Mouse (Mus musculus): Measurements from ENCODE around the gene Fgfr2. TPM values are rescaled to one million over a fixed set of nuclear protein-coding genes. Genes with fewer than 3 reads are reported as not detected.

Gene Fgfr2
- polyA plus RNA-seq, 1 experiment from 2014 or later = 106 TPM

DNA sequence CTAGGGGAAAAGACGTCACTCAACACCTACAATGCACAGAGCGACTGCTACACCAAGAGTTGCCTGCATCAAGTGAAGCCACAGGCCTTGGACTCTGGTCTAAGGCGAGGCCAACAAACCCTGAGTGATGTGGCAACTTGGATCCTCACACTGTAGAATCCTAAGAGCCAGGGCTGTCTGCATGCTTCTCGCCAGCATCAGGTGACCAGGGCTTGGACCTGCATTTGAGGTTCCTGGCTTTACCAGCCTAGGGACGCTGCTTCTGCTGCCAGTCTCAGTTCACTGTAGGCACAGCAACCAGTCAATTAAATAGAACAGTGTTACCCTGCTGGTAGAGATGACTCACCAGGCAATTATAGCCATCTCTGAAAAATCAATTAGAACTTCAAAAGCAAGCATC, 1011.4 kb downstream of the Fgfr2 start:
- no peaks in the 10 kb centered on the region for H3K36me3 ChIP-seq (ENCODE audit: control insufficient read depth, insufficient read depth, low read length)
- no peak overlapping the region for H3K4me2 ChIP-seq (ENCODE audit: low read depth, low read length)
- WGBS = 75% methylated on average over 5 of the region's 5 CpGs
- no peaks in the 10 kb centered on the region for H3K4me1 ChIP-seq (ENCODE audit: control insufficient read depth, insufficient read depth, low read length)
- H3K9ac ChIP-seq (ENCODE audit: low read depth, low read length) = no peak overlapping the region
- H3K27me3 ChIP-seq (replicated peaks; ENCODE audit: control insufficient read depth, insufficient read depth, low read length) = no peaks in the 10 kb centered on the region
- DNase-seq (ENCODE audit: low spot score) = no peak
- H3K27ac ChIP-seq (replicated peaks; ENCODE audit: low read depth, low read length) = no peak overlapping the region
- no peaks in the 10 kb centered on the region for H3K9me3 ChIP-seq (ENCODE audit: control insufficient read depth, low read length)
- ATAC-seq (ENCODE audit: low read depth) = no peak
- no peak overlapping the region for H3K4me3 ChIP-seq (ENCODE audit: low read depth, low read length)

DNA sequence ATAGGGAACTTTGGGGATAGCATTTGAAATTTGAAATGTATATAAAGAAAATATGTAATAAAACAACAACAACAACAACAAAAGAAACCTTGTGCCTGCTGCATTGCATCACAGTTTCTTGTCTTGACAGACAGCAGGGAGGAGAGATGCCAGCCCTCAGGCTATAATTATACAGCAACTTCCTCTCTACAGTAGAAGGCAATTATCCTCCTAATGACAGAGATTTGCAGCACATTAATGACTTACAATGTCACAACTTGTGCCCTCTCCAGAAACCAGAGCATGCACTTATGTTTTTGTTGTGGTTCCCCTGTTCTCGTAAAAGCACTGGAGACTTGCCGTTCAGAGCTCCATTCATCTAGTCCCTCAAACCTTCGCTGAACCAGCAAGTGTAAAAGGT, 1012.8 kb downstream of the Fgfr2 start:
- WGBS = 49% methylated on average over 3 of the region's 3 CpGs
- Histone ChIP-seq H3K36me3 (ENCODE audit: control insufficient read depth, insufficient read depth, low read length) (no peaks in the 10 kb centered on the region), H3K4me2 (ENCODE audit: low read depth, low read length) (no peak overlapping the region), H3K9me3 (ENCODE audit: control insufficient read depth, low read length) (no peaks in the 10 kb centered on the region), H3K27ac (replicated peaks; ENCODE audit: low read depth, low read length) (no peak overlapping the region), H3K4me1 (ENCODE audit: control insufficient read depth, insufficient read depth, low read length) (no peaks in the 10 kb centered on the region), H3K9ac (ENCODE audit: low read depth, low read length) (no peak overlapping the region), H3K27me3 (replicated peaks; ENCODE audit: control insufficient read depth, insufficient read depth, low read length) (no peaks in the 10 kb centered on the region), H3K4me3 (ENCODE audit: low read depth, low read length) (no peak overlapping the region)
- no peak for ATAC-seq (ENCODE audit: low read depth)
- no peak for DNase-seq (ENCODE audit: low spot score)

DNA sequence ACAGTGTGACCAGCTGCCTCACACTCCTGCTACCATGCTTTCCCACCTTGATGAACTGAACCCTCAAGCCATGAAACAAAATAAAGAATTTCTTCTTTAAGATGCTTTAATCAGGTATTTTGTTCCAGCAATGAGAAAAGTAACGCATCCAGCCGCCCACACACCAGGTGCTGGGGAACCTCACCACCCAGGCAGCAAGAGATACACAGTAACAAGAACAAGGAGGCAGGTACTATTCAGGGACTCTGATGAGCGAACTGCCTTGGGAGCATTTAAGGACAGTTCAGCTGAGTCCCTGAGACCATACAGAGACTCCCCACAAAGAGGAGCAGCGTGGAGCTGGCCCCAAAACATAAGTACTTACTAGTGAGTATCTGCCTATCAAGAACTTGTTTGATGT, 1016.3 kb downstream of the Fgfr2 start:
- Histone ChIP-seq H3K27me3 (replicated peaks; ENCODE audit: control insufficient read depth, insufficient read depth, low read length) (no peaks in the 10 kb centered on the region), H3K27ac (replicated peaks; ENCODE audit: low read depth, low read length) (no peak overlapping the region), H3K4me3 (ENCODE audit: low read depth, low read length) (no peak overlapping the region), H3K36me3 (ENCODE audit: control insufficient read depth, insufficient read depth, low read length) (no peaks in the 10 kb centered on the region), H3K4me1 (ENCODE audit: control insufficient read depth, insufficient read depth, low read length) (no peaks in the 10 kb centered on the region), H3K4me2 (ENCODE audit: low read depth, low read length) (no peak overlapping the region), H3K9ac (ENCODE audit: low read depth, low read length) (no peak overlapping the region), H3K9me3 (ENCODE audit: control insufficient read depth, low read length) (no peaks in the 10 kb centered on the region)
- WGBS = 79% methylated on average over 4 of the region's 4 CpGs
- no peak for ATAC-seq (ENCODE audit: low read depth)
- no peak for DNase-seq (ENCODE audit: low spot score)

DNA sequence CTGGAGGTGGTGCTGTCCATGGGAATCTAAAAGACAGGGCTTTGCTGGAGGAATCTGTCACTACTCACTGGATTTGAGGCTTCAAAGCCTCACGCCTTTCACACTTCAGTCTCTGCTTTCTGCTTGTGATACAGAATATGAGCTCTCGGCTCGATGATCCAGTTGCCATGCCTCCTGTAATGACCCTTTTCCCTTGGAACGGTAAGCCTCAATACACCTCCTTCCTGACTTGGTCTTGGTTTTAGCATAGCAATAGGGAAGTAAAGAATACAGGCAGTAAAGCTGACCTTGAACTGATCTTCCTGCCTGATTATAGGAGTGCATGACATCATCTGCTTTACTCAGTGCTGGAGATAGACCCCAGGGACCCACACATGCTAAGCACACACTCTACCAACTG, 1017.8 kb downstream of the Fgfr2 start:
- Histone ChIP-seq H3K9ac (ENCODE audit: low read depth, low read length) (no peak overlapping the region), H3K9me3 (ENCODE audit: control insufficient read depth, low read length) (no peaks in the 10 kb centered on the region), H3K4me3 (ENCODE audit: low read depth, low read length) (no peak overlapping the region), H3K27me3 (replicated peaks; ENCODE audit: control insufficient read depth, insufficient read depth, low read length) (no peaks in the 10 kb centered on the region), H3K36me3 (ENCODE audit: control insufficient read depth, insufficient read depth, low read length) (no peaks in the 10 kb centered on the region), H3K4me2 (ENCODE audit: low read depth, low read length) (no peak overlapping the region), H3K27ac (replicated peaks; ENCODE audit: low read depth, low read length) (no peak overlapping the region), H3K4me1 (ENCODE audit: control insufficient read depth, insufficient read depth, low read length) (no peaks in the 10 kb centered on the region)
- WGBS = 75% methylated on average over 4 of the region's 4 CpGs
- DNase-seq (ENCODE audit: low spot score) (no peak), ATAC-seq (ENCODE audit: low read depth) (no peak)

DNA sequence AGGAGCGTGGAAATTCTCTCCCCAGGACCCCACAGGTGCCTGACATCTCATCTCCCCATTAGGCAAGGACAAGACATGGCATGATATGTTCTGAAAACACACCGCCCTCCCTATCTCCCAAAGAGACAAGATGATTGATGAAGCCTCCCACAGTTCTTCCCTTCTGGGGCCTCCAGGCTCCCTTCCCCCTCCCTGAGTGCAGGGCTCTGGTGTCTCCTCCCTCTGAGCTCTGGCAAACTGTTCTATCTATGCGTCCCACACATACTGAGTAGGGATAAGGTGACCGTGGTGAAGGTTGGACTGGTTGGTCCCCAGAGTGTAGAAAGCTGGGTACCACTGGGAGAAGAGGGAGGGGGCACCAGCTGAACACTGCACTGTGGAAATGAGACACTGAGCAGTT, 1024.7 kb downstream of the Fgfr2 start:
- Histone ChIP-seq H3K9me3 (ENCODE audit: control insufficient read depth, low read length) (peaks cover 3% of the 10 kb centered on the region; the same call in 1 of the 2 replicates), H3K4me2 (ENCODE audit: low read depth, low read length) (no peak overlapping the region), H3K4me1 (ENCODE audit: control insufficient read depth, insufficient read depth, low read length) (no peaks in the 10 kb centered on the region), H3K9ac (ENCODE audit: low read depth, low read length) (no peak overlapping the region), H3K27me3 (replicated peaks; ENCODE audit: control insufficient read depth, insufficient read depth, low read length) (no peaks in the 10 kb centered on the region), H3K36me3 (ENCODE audit: control insufficient read depth, insufficient read depth, low read length) (no peaks in the 10 kb centered on the region), H3K27ac (replicated peaks; ENCODE audit: low read depth, low read length) (no peak overlapping the region), H3K4me3 (ENCODE audit: low read depth, low read length) (no peak overlapping the region)
- ATAC-seq (ENCODE audit: low read depth) (peak; percentile 53; the same call in 1 of the 2 replicates), DNase-seq (ENCODE audit: low spot score) (peak; percentile 50)
- WGBS = 62% methylated on average over 4 of the region's 4 CpGs

DNA sequence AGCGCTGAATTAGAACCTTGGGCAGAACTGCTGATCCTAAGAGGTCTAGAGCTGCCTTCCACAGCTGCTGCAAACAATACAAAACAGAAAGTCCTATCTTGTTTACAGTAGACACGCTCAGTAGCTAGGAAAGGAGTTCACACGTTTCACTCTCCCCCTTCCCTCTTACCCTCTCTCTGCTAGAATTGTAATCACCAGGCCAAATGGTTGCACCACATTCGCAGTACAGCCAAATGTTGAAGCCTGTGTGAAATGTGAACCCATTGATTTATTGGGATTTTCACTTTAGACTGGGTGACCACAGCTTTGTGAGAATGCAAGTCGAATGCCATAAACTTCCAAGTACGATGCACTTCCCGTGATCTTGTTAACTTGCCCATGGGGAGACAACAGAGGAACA, 1028.5 kb downstream of the Fgfr2 start:
- no peak for ATAC-seq (ENCODE audit: low read depth)

DNA sequence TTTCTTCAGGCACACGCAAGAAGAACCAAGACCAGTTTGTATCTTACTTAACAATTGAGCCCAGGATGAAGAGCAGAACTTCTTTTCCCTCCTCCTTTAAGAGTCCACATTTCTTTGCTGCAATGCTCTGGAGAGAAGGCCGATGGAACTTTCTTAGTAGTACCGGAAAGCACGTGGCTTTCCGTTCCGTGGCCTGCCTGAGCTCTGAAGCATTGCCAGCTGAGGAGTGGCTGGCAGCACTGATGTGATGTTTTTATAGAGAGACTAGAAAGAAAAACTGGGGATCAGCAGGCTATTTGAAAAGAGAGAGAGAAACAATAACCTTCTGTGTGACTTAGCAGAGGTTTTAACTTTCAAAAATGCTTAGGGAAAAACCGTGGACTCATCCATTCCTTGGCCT, 1031.6 kb downstream of the Fgfr2 start:
- H3K4me2 ChIP-seq (ENCODE audit: low read depth, low read length) = no peak overlapping the region
- no peak overlapping the region for H3K4me3 ChIP-seq (ENCODE audit: low read depth, low read length)
- H3K36me3 ChIP-seq (ENCODE audit: control insufficient read depth, insufficient read depth, low read length) = no peaks in the 10 kb centered on the region
- H3K27ac ChIP-seq (replicated peaks; ENCODE audit: low read depth, low read length) = no peak overlapping the region
- peaks cover 4% of the 10 kb centered on the region; the same call in 1 of the 2 replicates for H3K4me1 ChIP-seq (ENCODE audit: control insufficient read depth, insufficient read depth, low read length)
- H3K27me3 ChIP-seq (replicated peaks; ENCODE audit: control insufficient read depth, insufficient read depth, low read length) = no peaks in the 10 kb centered on the region
- H3K9me3 ChIP-seq (ENCODE audit: control insufficient read depth, low read length) = peaks cover 1% of the 10 kb centered on the region; the same call in 1 of the 2 replicates
- no peak for DNase-seq (ENCODE audit: low spot score)
- ATAC-seq (ENCODE audit: low read depth) = no peak
- 68% methylated on average over 7 of the region's 7 CpGs for WGBS
- H3K9ac ChIP-seq (ENCODE audit: low read depth, low read length) = no peak overlapping the region

More for the DNA sequence above, 1028.5 kb downstream of the Fgfr2 start:
- Histone ChIP-seq H3K27ac (replicated peaks; ENCODE audit: low read depth, low read length) (no peak overlapping the region), H3K4me2 (ENCODE audit: low read depth, low read length) (no peak overlapping the region), H3K27me3 (replicated peaks; ENCODE audit: control insufficient read depth, insufficient read depth, low read length) (no peaks in the 10 kb centered on the region), H3K4me1 (ENCODE audit: control insufficient read depth, insufficient read depth, low read length) (no peaks in the 10 kb centered on the region), H3K4me3 (ENCODE audit: low read depth, low read length) (no peak overlapping the region), H3K9me3 (ENCODE audit: control insufficient read depth, low read length) (peaks cover 3% of the 10 kb centered on the region; the same call in 1 of the 2 replicates), H3K36me3 (ENCODE audit: control insufficient read depth, insufficient read depth, low read length) (no peaks in the 10 kb centered on the region), H3K9ac (ENCODE audit: low read depth, low read length) (no peak overlapping the region)
- 72% methylated on average over 7 of the region's 7 CpGs for WGBS
- no peak for DNase-seq (ENCODE audit: low spot score)

DNA sequence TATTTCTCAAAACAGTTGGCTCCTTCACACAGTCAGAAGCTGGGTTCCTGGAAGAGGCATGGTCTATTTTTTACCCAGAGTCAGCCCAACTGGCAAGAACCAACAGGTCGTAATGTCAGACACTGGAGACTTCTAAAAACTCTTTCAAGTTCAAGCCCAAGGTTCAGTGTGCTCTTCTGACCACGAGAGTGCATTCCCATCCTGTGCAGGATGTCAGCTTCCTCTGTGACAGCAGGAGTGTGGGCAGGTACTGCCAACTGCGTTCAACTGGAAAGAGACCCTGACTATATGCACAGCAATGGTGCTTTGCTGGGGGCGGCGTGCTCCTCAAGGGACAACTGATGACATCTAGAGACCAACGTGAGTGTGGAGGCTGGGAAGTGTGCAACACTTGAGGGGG, 1034.5 kb downstream of the Fgfr2 start:
- Histone ChIP-seq H3K9ac (ENCODE audit: low read depth, low read length) (no peak overlapping the region), H3K4me1 (ENCODE audit: control insufficient read depth, insufficient read depth, low read length) (peaks cover 4% of the 10 kb centered on the region; the same call in 1 of the 2 replicates), H3K27ac (replicated peaks; ENCODE audit: low read depth, low read length) (no peak overlapping the region), H3K36me3 (ENCODE audit: control insufficient read depth, insufficient read depth, low read length) (no peaks in the 10 kb centered on the region), H3K4me2 (ENCODE audit: low read depth, low read length) (no peak overlapping the region), H3K4me3 (ENCODE audit: low read depth, low read length) (no peak overlapping the region), H3K9me3 (ENCODE audit: control insufficient read depth, low read length) (no peaks in the 10 kb centered on the region), H3K27me3 (replicated peaks; ENCODE audit: control insufficient read depth, insufficient read depth, low read length) (no peaks in the 10 kb centered on the region)
- 61% methylated on average over 6 of the region's 6 CpGs for WGBS
- DNase-seq (ENCODE audit: low spot score) = no peak
- no peak for ATAC-seq (ENCODE audit: low read depth)

DNA sequence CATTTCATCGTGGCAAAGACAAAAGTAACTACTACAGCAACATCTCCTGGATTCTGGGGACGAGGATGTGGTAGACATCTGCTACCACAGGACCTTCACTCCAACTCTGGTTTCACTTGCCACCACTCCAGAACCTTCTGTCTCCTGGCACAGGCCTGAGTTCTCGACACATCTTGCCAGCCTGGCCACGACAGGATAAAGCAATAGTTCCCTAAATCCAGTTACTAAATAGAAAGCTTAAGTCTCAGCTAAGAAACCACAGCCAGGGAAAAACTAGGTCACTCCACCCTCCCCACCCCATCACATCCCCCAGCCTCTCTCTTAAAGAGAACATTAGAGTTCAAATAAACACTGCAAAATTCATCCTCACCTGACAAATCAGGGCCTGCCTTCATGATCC, 1035.0 kb downstream of the Fgfr2 start:
- Histone ChIP-seq H3K9ac (ENCODE audit: low read depth, low read length) (no peak overlapping the region), H3K27me3 (replicated peaks; ENCODE audit: control insufficient read depth, insufficient read depth, low read length) (no peaks in the 10 kb centered on the region), H3K4me3 (ENCODE audit: low read depth, low read length) (no peak overlapping the region), H3K4me2 (ENCODE audit: low read depth, low read length) (no peak overlapping the region), H3K9me3 (ENCODE audit: control insufficient read depth, low read length) (no peaks in the 10 kb centered on the region), H3K36me3 (ENCODE audit: control insufficient read depth, insufficient read depth, low read length) (no peaks in the 10 kb centered on the region), H3K27ac (replicated peaks; ENCODE audit: low read depth, low read length) (no peak overlapping the region), H3K4me1 (ENCODE audit: control insufficient read depth, insufficient read depth, low read length) (peaks cover 4% of the 10 kb centered on the region; the same call in 1 of the 2 replicates)
- 50% methylated on average over 4 of the region's 4 CpGs for WGBS
- 0 out of 2 replicates have a peak, but pooled peaks have one; percentile 4 for ATAC-seq (ENCODE audit: low read depth)
- no peak for DNase-seq (ENCODE audit: low spot score)
